Mouse (Mus musculus): ENCODE measurements around the gene Trim3.

The Trim3 gene

GRCm38 (mm10) chr7:105611767-105612166 lies 21.6 kb downstream of the Trim3 start:
- DNase-seq (ENCODE audit: low read depth, low spot score) = no peak

GRCm38 (mm10) chr7:105608467-105608866 lies 24.9 kb downstream of the Trim3 start:
- no peak for DNase-seq (ENCODE audit: low read depth, low spot score)

GRCm38 (mm10) chr7:105602860-105603623 lies 30.3 kb downstream of the Trim3 start:
- peak; percentile 72 for DNase-seq (ENCODE audit: low read depth, low spot score)

- DNase-seq (ENCODE audit: low read depth, low spot score) = no peak
These were observed 43.3 kb downstream of the Trim3 start for GRCm38 (mm10) chr7:105590097-105590496.

GRCm38 (mm10) chr7:105588325-105588912 lies 45.0 kb downstream of the Trim3 start:
- DNase-seq (ENCODE audit: low read depth, low spot score) = no peak

- DNase-seq (ENCODE audit: low read depth, low spot score) = no peak
These were observed 51.4 kb downstream of the Trim3 start for GRCm38 (mm10) chr7:105581959-105582358.

GRCm38 (mm10) chr7:105581094-105581703 lies 52.2 kb downstream of the Trim3 start, which contains the start of gene Apbb1:
Apbb1 (minus strand) TSS chr7:105581653.
- peak; percentile 48 for DNase-seq (ENCODE audit: low read depth, low spot score)

GRCm38 (mm10) chr7:105580627-105581089 lies 52.7 kb downstream of the Trim3 start:
- no peak for DNase-seq (ENCODE audit: low read depth, low spot score)

GRCm38 (mm10) chr7:105578481-105578880 lies 54.9 kb downstream of the Trim3 start:
- DNase-seq (ENCODE audit: low read depth, low spot score) = no peak

GRCm38 (mm10) chr7:105577377-105577871 lies 55.9 kb downstream of the Trim3 start:
- no peak for DNase-seq (ENCODE audit: low read depth, low spot score)

- no peak for DNase-seq (ENCODE audit: low read depth, low spot score)
These were observed 57.1 kb downstream of the Trim3 start for GRCm38 (mm10) chr7:105576166-105576748.

- DNase-seq (ENCODE audit: low read depth, low spot score) = no peak
These were observed 58.8 kb downstream of the Trim3 start for GRCm38 (mm10) chr7:105574537-105574936.

- DNase-seq (ENCODE audit: low read depth, low spot score) = no peak
These were observed 60.4 kb downstream of the Trim3 start for GRCm38 (mm10) chr7:105572949-105573348.

- no peak for DNase-seq (ENCODE audit: low read depth, low spot score)
These were observed 62.6 kb downstream of the Trim3 start for GRCm38 (mm10) chr7:105570756-105571155.

GRCm38 (mm10) chr7:105569512-105570496 lies 63.6 kb downstream of the Trim3 start:
- no peak for DNase-seq (ENCODE audit: low read depth, low spot score)

GRCm38 (mm10) chr7:105568988-105569471 lies 64.3 kb downstream of the Trim3 start:
- DNase-seq (ENCODE audit: low read depth, low spot score) = no peak

- DNase-seq (ENCODE audit: low read depth, low spot score) = no peak
These were observed 64.8 kb downstream of the Trim3 start for GRCm38 (mm10) chr7:105568583-105568982.

GRCm38 (mm10) chr7:105565071-105565836 lies 68.1 kb downstream of the Trim3 start:
- no peak for DNase-seq (ENCODE audit: low read depth, low spot score)

- no peak for DNase-seq (ENCODE audit: low read depth, low spot score)
These were observed 70.0 kb downstream of the Trim3 start for GRCm38 (mm10) chr7:105563367-105563766.

- DNase-seq (ENCODE audit: low read depth, low spot score) = no peak
These were observed 71.1 kb downstream of the Trim3 start for GRCm38 (mm10) chr7:105562317-105562716.

Data from 3T3-L1 (cell line).